Mouse (Mus musculus): ENCODE measurements at regions not wholly inside any gene's neighbourhood (a gene's known extent, or its start where the extent isn't known, plus 50 kb on each side); places are given as distances from the start of the nearest gene placed in this dataset.

DNA sequence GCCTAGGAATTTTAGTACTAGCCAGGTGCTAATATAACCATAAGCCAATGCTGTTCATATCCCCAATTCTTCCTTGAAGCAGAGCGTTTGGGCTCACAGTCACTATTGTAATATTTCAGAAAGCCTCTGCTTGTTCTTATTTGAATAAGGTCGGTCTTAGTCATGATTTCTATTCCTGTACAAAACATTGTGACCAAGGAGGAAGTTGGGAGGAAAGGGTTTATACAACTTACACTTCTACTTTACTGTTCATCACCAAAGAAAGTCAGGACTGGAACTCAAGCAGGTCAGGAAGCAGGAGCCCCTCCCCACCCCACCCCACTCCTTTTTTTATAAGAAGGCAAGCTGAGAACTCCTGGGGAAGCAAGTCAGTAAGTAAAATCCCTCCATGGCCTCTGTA, 1202.3 kb downstream of the Otol1 start:
- no peak for DNase-seq (ENCODE audit: low spot score)

GRCm38 (mm10) chr3:71220379-71220778, 1213.0 kb downstream of the Otol1 start:
- peak; percentile 6 for DNase-seq (ENCODE audit: low spot score)

DNA sequence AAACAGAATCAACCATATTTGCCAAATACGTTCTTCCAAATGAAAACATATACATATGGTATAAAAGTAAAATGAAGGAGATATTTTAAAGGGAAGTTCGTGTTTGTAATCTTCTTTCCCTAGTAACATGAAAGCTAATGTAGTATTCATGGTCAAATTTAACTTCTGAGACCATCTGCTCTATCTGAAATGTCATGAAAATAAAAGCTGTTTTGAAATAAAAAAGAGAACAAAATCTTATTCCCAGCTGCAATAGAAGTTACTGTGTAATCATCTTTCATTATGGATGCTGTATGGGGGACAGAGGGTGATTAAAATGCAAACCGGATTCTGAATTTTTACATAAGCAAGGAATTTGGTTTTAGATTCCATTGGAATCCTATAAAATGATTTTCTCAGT, 1213.4 kb downstream of the Otol1 start:
- no peak for DNase-seq (ENCODE audit: low spot score)

Data from layer of hippocampus, adult 9-10 months (tissue).